Mouse (Mus musculus): ENCODE measurements around the gene Obscn.

- TF ChIP-seq CTCF (IDR thresholded peaks at IDR 0.05; ENCODE audit: low read depth, low read length) (no peak), GATA2 (IDR thresholded peaks at IDR 0.05; ENCODE audit: borderline replicate concordance, low read depth, low read length) (no peak), POLR2AphosphoS5 (IDR thresholded peaks at IDR 0.05; ENCODE audit: insufficient replicate concordance, low read depth, low read length) (no peak)
These were observed 107.2 kb downstream of the Obscn start for GRCm38 (mm10) chr11:59029003-59029402.
